Mouse (Mus musculus): Measurements from ENCODE around the gene Rnf38.

DNA sequence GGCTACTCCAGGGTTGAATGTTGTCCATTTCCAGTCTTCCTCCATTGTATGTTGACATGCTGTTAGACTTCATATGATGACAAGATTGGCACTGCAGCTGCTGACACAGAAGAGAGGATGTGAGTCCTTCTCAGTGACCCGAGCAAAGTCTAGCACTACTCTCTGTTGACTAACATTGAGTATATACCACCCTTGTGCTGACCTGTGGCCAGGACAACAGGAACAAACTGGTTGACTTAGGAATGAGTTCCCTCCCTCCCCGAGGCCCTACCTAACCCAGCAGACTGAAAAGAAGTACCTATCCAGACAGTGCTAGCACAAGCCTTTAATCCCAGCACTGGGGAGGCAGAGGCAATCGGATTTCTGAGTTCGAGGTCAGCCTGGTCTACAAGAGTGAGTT, 12.7 kb upstream of the Rnf38 start:
- no peak for TF ChIP-seq CTCF (IDR thresholded peaks at IDR 0.05; ENCODE audit: insufficient read depth, low read depth, low read length)
- no peak for TF ChIP-seq POLR2A (IDR thresholded peaks at IDR 0.05; ENCODE audit: insufficient read depth, low read depth, low read length)

All from olfactory bulb, adult 2 months (tissue).